Mouse (Mus musculus) lung, adult 18-20 months (tissue): Measurements from ENCODE around the gene Gmds.

ENCODE experiments used
- DNase-seq, 2 experiments: peaks; one replicate each; pipeline ENCODE4 v3.0.0; 2022; ENCODE audit warnings: mixed read lengths in 2 of 2

Gmds gene

GRCm38 (mm10) chr13:31944676-31945210, 393.8 kb downstream of the Gmds start:
- no peak for DNase-seq

- no peak for DNase-seq
These were observed 394.9 kb downstream of the Gmds start for GRCm38 (mm10) chr13:31943482-31944275.

- DNase-seq: peak in 1 of 2 experiments; percentile 16
These were observed 409.2 kb downstream of the Gmds start for GRCm38 (mm10) chr13:31929299-31929698.

- no peak for DNase-seq
These were observed 411.9 kb downstream of the Gmds start for GRCm38 (mm10) chr13:31926599-31926998.

GRCm38 (mm10) chr13:31924506-31924905, 414.0 kb downstream of the Gmds start:
- no peak for DNase-seq

- no peak for DNase-seq
These were observed 418.8 kb downstream of the Gmds start for GRCm38 (mm10) chr13:31919716-31920115.

- DNase-seq: no peak
These were observed 421.2 kb downstream of the Gmds start for GRCm38 (mm10) chr13:31917387-31917786.

- no peak for DNase-seq
These were observed 422.8 kb downstream of the Gmds start for GRCm38 (mm10) chr13:31915748-31916147.

GRCm38 (mm10) chr13:31914901-31915587, 423.5 kb downstream of the Gmds start:
- no peak for DNase-seq

GRCm38 (mm10) chr13:31911956-31912355, 426.6 kb downstream of the Gmds start:
- DNase-seq: no peak

- DNase-seq: no peak
These were observed 427.2 kb downstream of the Gmds start for GRCm38 (mm10) chr13:31911362-31911761.

- no peak for DNase-seq
These were observed 429.5 kb downstream of the Gmds start for GRCm38 (mm10) chr13:31909031-31909430.

- no peak for DNase-seq
These were observed 432.0 kb downstream of the Gmds start for GRCm38 (mm10) chr13:31906514-31906913.

GRCm38 (mm10) chr13:31900191-31900590, 438.3 kb downstream of the Gmds start:
- DNase-seq: no peak

GRCm38 (mm10) chr13:31899392-31899791, 439.1 kb downstream of the Gmds start:
- no peak for DNase-seq

GRCm38 (mm10) chr13:31897493-31897892, 441.0 kb downstream of the Gmds start:
- no peak for DNase-seq

- DNase-seq: no peak
These were observed 444.0 kb downstream of the Gmds start for GRCm38 (mm10) chr13:31894511-31894910.

GRCm38 (mm10) chr13:31892913-31893514, 445.5 kb downstream of the Gmds start:
- no peak for DNase-seq

- no peak for DNase-seq
These were observed 450.0 kb downstream of the Gmds start for GRCm38 (mm10) chr13:31888500-31888899.

- DNase-seq: no peak
These were observed 452.8 kb downstream of the Gmds start for GRCm38 (mm10) chr13:31885769-31886168.

GRCm38 (mm10) chr13:31878805-31879477, 459.6 kb downstream of the Gmds start:
- no peak for DNase-seq

- DNase-seq: peak; percentile 47 to 67
These were observed 461.5 kb downstream of the Gmds start for GRCm38 (mm10) chr13:31877061-31877460.

GRCm38 (mm10) chr13:31874427-31874826, 464.1 kb downstream of the Gmds start:
- peak in 1 of 2 experiments; percentile 15 for DNase-seq
